Comparison of ENCODE assay signal across 24 mouse cellular contexts in genomic region chr11:98720756-98721155, GRCm38 (mm10). TPM values are rescaled to one million over a fixed set of nuclear protein-coding genes. Genes with fewer than 3 reads are reported as not detected.
DNase-seq lines count a peak whose midpoint lies in the region; ATAC-seq and TF ChIP-seq lines count a peak whose summit lies in the region.
"Had no signal": no experiment of that assay in that cellular context is flagged by ENCODE, and none has a peak within 500 bp of the region (broad histone marks: within the 10 kb centered on the region; RNA-seq: fewer than 3 reads in every experiment).

No protein-coding gene starts in this region.

- H3K4me2 ChIP-seq in heart, embryonic 13.5 days: no peak overlapping the region
- no peak overlapping the region for H3K4me2 ChIP-seq in stomach, postnatal 0 days (replicated peaks; ENCODE audit: low read depth)
- H3K4me2 ChIP-seq: embryonic facial prominence, embryonic 15.5 days; hindbrain, embryonic 14.5 days; intestine, embryonic 15.5 days had no signal

- H3K4me1 ChIP-seq in heart, embryonic 13.5 days: peaks cover 35% of the 10 kb centered on the region
- no peaks in the 10 kb centered on the region; the same call in 1 of the 2 replicates for H3K4me1 ChIP-seq in stomach, postnatal 0 days (replicated peaks; ENCODE audit: control insufficient read depth, insufficient read depth)

- TF ChIP-seq CTCF in layer of hippocampus, adult 2 months (conservative IDR thresholded peaks at IDR 0.05): no peak
- no peak for TF ChIP-seq CTCF in stomach, postnatal 0 days (IDR thresholded peaks at IDR 0.05; ENCODE audit: low read depth)

- H3K9me3 ChIP-seq in heart, embryonic 13.5 days: no peaks in the 10 kb centered on the region
- H3K9me3 ChIP-seq in stomach, postnatal 0 days (ENCODE audit: control insufficient read depth, low read length): no peaks in the 10 kb centered on the region
- H3K9me3 ChIP-seq: embryonic facial prominence, embryonic 15.5 days; forebrain, embryonic 10.5 days; hindbrain, embryonic 10.5 days; intestine, embryonic 15.5 days had no signal

- peak overlapping the region; percentile 78 for H3K27ac ChIP-seq in heart, embryonic 13.5 days (replicated peaks)
- peak overlapping the region; percentile 74 for H3K27ac ChIP-seq in layer of hippocampus, adult 2 months
- H3K27ac ChIP-seq in stomach, postnatal 0 days (replicated peaks): peak overlapping the region; percentile 40; the same call in 1 of the 2 replicates
- H3K27ac ChIP-seq: forebrain, embryonic 10.5 days; hindbrain, embryonic 14.5 days; intestine, embryonic 15.5 days had no signal

- ATAC-seq in heart, embryonic 13.5 days (ENCODE audit: extremely low read depth, insufficient number of reproducible peaks, low FRiP score, low TSS enrichment): no peak
- ATAC-seq in stomach, postnatal 0 days (ENCODE audit: low FRiP score, low TSS enrichment): no peak
- ATAC-seq: forebrain, embryonic 14.5 days had no signal

- H3K27me3 ChIP-seq in heart, embryonic 13.5 days (replicated peaks): no peaks in the 10 kb centered on the region
- no peaks in the 10 kb centered on the region for H3K27me3 ChIP-seq in stomach, postnatal 0 days (ENCODE audit: control insufficient read depth, insufficient read depth, low read length)
- H3K27me3 ChIP-seq: CH12.LX; embryonic facial prominence, embryonic 15.5 days; intestine, embryonic 15.5 days had no signal

- WGBS in heart, embryonic 13.5 days: 56% methylated on average over 2 of the region's 2 CpGs
- 41% methylated on average over 2 of the region's 2 CpGs for WGBS in stomach, postnatal 0 days

- TF ChIP-seq EP300 in stomach, postnatal 0 days (optimal IDR thresholded peaks at IDR 0.05): no peak

- DNase-seq in heart, adult 9 months (ENCODE audit: low spot score in 2 of 2): no peak
- no peak for DNase-seq in layer of hippocampus, adult 2 months (ENCODE audit: low spot score in 2 of 2)
- DNase-seq in layer of hippocampus, adult 18-20 months (ENCODE audit: low spot score in 2 of 2): no peak
- peak; percentile 70 for DNase-seq in NIH3T3 (ENCODE audit: low read depth)
- peak; percentile 19 for DNase-seq in stomach, postnatal 0 days (ENCODE audit: low spot score)
- DNase-seq: adrenal gland, adult 8-10 months; embryo, embryonic 11 days had no signal

- H3K4me3 ChIP-seq in heart, embryonic 13.5 days: no peak overlapping the region
- no peak overlapping the region for H3K4me3 ChIP-seq in layer of hippocampus, adult 2 months
- H3K4me3 ChIP-seq in stomach, postnatal 0 days (ENCODE audit: low read depth, low read length): no peak overlapping the region
- H3K4me3 ChIP-seq: embryonic facial prominence, embryonic 15.5 days; erythroblast, embryonic 14.5 days; forebrain, embryonic 10.5 days; hindbrain, embryonic 10.5 days; intestine, embryonic 15.5 days had no signal

- peaks cover 53% of the 10 kb centered on the region for H3K36me3 ChIP-seq in heart, embryonic 13.5 days
- peaks cover 10% of the 10 kb centered on the region; the same call in 1 of the 2 replicates for H3K36me3 ChIP-seq in stomach, postnatal 0 days (ENCODE audit: control insufficient read depth, insufficient read depth, low read length)

- H3K9ac ChIP-seq in heart, embryonic 13.5 days: no peak overlapping the region
- H3K9ac ChIP-seq in stomach, postnatal 0 days (ENCODE audit: low read length): no peak overlapping the region
- H3K9ac ChIP-seq: embryonic facial prominence, embryonic 15.5 days; hindbrain, embryonic 14.5 days; intestine, embryonic 15.5 days had no signal

RNA-seq across cellular contexts. Expression of gene Med24, which starts 8.5 kb away (rescaled TPM):
- 35.1 and 37.4 TPM in 2 replicates for polyA plus RNA-seq in heart, embryonic 13.5 days (2015; fragmentation: Nextera tagmentation; extraction: Ambion mirVana)
- total RNA-seq in layer of hippocampus, adult 2 months (2021): 100 to 1,000 TPM; 146 to 148 TPM
- total RNA-seq in layer of hippocampus, adult 18-20 months (2021): 100 to 1,000 TPM; 126 TPM
- polyA plus RNA-seq in stomach, postnatal 0 days (2015; fragmentation: Nextera tagmentation; extraction: Ambion mirVana): 16.5 and 18.7 TPM in 2 replicates

RNA-seq across cellular contexts. Expression of gene Thra, which starts 19.7 kb away (rescaled TPM):
- polyA plus RNA-seq in heart, embryonic 13.5 days (2015; fragmentation: Nextera tagmentation; extraction: Ambion mirVana): 30.0 and 32.0 TPM in 2 replicates
- 1,000 to 10,000 TPM in 1 of 2 experiments, 100 to 1,000 TPM in 1; 996 to 1,082 TPM for total RNA-seq in layer of hippocampus, adult 2 months (2021)
- total RNA-seq in layer of hippocampus, adult 18-20 months (2021): 1,000 to 10,000 TPM; 1,110 to 1,111 TPM
- polyA plus RNA-seq in stomach, postnatal 0 days (2015; fragmentation: Nextera tagmentation; extraction: Ambion mirVana): 24.0 and 24.5 TPM in 2 replicates

RNA-seq across cellular contexts. Expression of gene Csf3, which starts 19.7 kb away (rescaled TPM):
- polyA plus RNA-seq in heart, embryonic 13.5 days (2015; fragmentation: Nextera tagmentation; extraction: Ambion mirVana): not detected in 2 replicates
- not detected for total RNA-seq in layer of hippocampus, adult 2 months (2021)
- total RNA-seq in layer of hippocampus, adult 18-20 months (2021): not detected
- polyA plus RNA-seq in stomach, postnatal 0 days (2015; fragmentation: Nextera tagmentation; extraction: Ambion mirVana): 0.08 and 0.11 TPM in 2 replicates
- total RNA-seq: adrenal gland, adult 8-10 months; adrenal gland, postnatal 36 days; CH12.LX; common myeloid progenitor, adult 5-6 weeks; gastrocnemius, postnatal 10 days; gastrocnemius, postnatal 4 days; heart, adult 8-10 months; heart, postnatal 14 days had no signal
- polyA plus RNA-seq: cerebellum, adult 2 months; embryonic facial prominence, embryonic 11.5 days; erythroblast, embryonic 14.5 days; forebrain, embryonic 10.5 days; forebrain, embryonic 14.5 days; hindbrain, embryonic 10.5 days; hindbrain, embryonic 14.5 days; intestine, embryonic 15.5 days had no signal

RNA-seq across cellular contexts. Expression of gene Psmd3, which starts 38.4 kb away (rescaled TPM):
- polyA plus RNA-seq in heart, embryonic 13.5 days (2015; fragmentation: Nextera tagmentation; extraction: Ambion mirVana): 165 and 167 TPM in 2 replicates
- total RNA-seq in layer of hippocampus, adult 2 months (2021): 100 to 1,000 TPM; 123 to 125 TPM
- 100 to 1,000 TPM; 126 to 131 TPM for total RNA-seq in layer of hippocampus, adult 18-20 months (2021)
- polyA plus RNA-seq in stomach, postnatal 0 days (2015; fragmentation: Nextera tagmentation; extraction: Ambion mirVana): 120 and 122 TPM in 2 replicates

RNA-seq across cellular contexts. Expression of gene Nr1d1, which starts 54.4 kb away (rescaled TPM):
- 5.9 and 6.4 TPM in 2 replicates for polyA plus RNA-seq in heart, embryonic 13.5 days (2015; fragmentation: Nextera tagmentation; extraction: Ambion mirVana)
- 10 to 100 TPM; 93.2 to 94.0 TPM for total RNA-seq in layer of hippocampus, adult 2 months (2021)
- total RNA-seq in layer of hippocampus, adult 18-20 months (2021): 10 to 100 TPM; 66.6 to 84.3 TPM
- 7.5 and 7.9 TPM in 2 replicates for polyA plus RNA-seq in stomach, postnatal 0 days (2015; fragmentation: Nextera tagmentation; extraction: Ambion mirVana)

Comparison
In these comparisons a context has a peak if more than half of its experiments do, and no peak if none do; other contexts are left out.
1. DNase-seq: peak in NIH3T3 (single experiment) and stomach, postnatal 0 days (single experiment); none in heart, adult 9 months (0 of 2), layer of hippocampus, adult 2 months (0 of 2) and layer of hippocampus, adult 18-20 months (0 of 2).
2. Peak in every context shown above with its lines, with median percentiles within 50 percentile points of each other: H3K27ac ChIP-seq.